Mouse (Mus musculus) cerebellum, postnatal 25 days (tissue): Measurements from ENCODE around the gene Glul.

ENCODE experiments used
- DNase-seq, 2 experiments: peaks; one replicate each; pipeline ENCODE4 v3.0.0; 2021; ENCODE audit warnings: mixed read lengths in 2 of 2

Glul gene

GRCm38 (mm10) chr1:153909963-153910291, 10.2 kb downstream of the Glul start:
- no peak for DNase-seq

DNA sequence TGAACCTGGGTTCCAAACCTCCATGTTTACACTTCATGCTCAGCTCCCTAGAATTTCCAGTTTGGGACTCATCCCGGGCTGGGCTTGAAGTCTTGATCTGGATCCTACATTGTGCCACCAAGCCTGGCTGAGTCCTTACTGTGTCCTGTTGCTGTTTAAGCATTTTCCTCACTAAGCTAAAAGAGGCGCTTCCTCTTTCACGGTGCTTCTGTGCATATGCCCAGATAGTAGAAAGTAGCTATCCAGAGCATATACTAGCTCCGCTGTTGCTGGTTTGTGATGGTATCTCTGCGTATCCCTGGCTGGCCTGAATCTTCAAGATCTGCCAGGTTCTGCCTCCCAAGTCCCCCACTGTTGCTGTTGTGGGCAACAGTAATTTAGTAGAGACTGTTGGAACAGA, 10.7 kb downstream of the Glul start:
- no peak for DNase-seq

- DNase-seq = no peak
Measured at GRCm38 (mm10) chr1:153911276-153911795, 11.6 kb downstream of the Glul start.

DNA sequence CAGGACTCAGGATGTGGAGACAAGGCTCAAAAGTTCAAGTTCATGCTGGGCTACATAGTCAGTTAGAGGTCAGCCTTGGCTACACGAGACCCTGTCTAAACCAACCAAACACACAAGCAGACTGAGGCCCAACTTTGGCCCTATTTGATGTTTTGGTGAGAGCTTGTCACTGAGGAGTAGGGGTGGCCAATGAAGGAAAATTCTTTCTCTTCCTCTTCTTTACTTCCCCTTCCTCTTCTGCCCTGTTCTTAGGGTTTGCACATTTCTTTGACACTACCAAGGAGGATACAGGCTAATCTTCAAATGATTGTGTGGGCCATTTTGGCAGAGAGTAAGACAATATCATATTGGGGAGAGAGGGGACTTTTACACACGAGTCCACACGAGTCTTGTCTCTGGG, 14.1 kb downstream of the Glul start:
- no peak for DNase-seq

GRCm38 (mm10) chr1:153918521-153919206, 18.9 kb downstream of the Glul start:
- no peak for DNase-seq

DNA sequence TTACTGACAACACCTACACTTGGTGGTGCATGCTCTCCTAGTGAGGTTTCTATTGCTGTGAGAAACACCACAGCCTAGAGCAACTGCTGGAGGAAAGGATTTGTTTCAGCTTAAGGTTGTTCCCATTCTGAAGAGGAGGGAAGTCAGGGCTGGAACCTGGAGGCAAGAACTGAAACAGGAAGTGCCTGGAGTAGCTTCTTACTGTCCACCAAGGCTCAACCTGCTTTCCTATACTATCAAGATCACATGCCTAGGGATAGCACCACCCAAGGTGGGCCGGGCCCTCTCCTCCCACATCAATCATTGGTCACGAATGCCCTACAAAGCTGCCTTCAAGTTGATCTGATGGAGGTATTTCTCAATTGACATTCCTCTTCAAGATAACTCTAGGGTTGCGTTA, 21.9 kb downstream of the Glul start:
- DNase-seq = no peak

DNA sequence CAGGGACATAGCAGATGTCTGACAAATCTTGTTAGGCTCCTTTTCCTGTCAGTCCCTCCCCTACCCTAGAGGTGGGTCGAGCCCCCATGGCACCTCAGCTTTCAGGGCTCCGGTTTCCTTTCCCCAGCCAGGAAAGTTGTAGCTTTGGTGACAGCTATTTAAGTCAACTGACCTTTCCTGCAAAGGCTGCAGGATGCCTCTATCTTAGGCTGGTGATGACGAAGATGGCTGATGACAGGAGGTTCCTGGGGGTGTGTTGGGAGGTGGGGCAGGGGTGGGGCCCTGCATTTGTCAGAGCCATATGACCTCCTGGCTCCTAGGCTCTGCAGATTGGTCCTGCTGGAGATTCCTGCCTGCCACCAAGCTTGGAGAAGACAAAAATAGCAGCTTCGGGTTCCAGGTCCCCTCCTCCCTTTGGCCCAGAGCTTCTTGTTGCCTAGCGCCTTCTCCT, 22.9 kb downstream of the Glul start:
- no peak for DNase-seq

DNA sequence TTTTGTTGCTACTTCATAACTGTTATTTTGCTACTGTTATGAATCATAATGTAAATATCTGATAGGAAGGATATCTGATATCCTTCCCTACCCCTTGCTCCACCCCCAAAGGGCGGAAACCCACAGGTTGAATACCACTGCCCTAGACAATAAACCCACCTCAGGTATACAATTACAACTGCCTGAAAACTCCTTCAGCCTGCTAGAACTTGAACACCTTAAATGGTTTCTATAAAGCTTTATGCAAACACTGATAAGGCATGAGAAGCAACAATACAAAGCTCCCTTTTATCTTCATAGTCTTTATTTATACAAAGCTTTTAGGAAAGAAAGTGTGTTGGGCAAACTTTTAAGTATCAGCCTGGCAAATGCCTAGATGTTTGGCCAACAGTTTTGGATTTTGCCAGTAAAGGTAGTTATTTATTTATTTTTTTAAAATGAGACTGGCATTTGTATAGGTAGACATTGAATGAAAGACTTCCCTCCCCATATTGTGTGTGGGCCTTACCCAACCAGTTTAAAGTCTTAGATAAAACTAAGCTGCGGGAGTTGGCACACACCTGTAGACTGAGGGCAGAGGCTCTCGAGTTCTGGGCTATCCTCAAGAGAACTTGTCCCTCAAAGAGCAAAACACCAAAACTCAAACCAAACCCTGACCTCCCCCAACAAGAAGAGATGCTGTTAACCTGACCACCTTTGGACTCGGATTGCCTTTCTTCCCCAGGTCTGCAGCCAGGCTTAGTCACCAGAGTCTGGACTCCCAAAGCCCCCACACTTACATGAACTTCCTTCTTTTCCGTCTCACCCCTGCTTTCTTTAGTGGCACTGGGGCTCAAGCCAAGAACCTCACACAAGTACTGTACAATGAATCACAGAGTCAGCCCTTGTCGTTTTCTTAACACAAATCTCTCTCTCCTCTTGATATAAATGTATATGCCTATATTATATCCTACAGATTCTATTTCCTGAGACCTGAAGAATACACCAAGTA, 24.9 kb downstream of the Glul start:
- no peak for DNase-seq

DNA sequence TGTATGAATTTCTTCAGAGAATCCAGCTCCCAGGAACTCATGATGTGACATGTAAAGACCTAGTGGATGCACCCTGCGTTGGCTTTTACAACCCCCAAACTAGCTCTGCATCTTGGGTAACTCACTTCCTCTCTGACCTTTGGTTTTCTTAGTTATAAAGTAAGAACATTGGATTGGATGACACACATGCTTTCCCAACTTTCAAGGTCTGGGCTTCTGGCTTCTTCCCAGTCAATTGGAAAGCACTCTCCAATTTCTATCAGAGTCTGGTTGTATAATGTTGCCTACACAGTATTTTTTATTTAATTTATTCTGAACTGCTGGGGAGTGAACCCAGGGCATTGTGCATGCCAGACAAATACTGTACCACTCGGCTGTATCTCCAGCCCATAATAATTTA, 30.7 kb downstream of the Glul start:
- no peak for DNase-seq

- no peak for DNase-seq
Measured at GRCm38 (mm10) chr1:153933772-153934171, 34.0 kb downstream of the Glul start.

DNA sequence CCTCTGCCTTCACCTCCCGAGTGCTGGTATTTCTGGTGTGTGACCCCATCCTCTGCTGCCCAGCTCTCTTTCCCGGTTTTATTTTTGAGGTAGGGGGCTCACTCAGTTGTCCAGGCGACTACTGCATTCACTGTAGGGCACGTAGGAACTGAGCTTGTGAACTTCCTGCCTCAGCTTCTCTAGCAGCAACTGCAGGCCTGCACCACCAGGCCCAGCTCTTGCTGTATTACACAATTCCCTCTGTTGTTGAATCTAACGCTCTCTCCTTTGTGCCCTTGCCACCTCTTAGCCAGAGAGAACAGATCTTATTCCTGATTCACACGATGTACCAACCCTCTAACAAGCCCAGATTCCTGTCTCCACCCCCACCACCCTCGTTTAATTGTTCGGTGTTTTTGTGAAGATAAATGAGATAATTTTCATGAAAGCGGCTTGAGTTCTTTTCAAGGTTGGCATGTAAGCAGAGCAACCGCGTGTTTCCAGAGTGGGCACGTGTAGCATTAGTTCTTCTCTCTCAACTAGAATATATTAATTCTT, 36.2 kb downstream of the Glul start:
- DNase-seq = no peak

- DNase-seq = no peak
Measured at GRCm38 (mm10) chr1:153937025-153937424, 37.3 kb downstream of the Glul start.

DNA sequence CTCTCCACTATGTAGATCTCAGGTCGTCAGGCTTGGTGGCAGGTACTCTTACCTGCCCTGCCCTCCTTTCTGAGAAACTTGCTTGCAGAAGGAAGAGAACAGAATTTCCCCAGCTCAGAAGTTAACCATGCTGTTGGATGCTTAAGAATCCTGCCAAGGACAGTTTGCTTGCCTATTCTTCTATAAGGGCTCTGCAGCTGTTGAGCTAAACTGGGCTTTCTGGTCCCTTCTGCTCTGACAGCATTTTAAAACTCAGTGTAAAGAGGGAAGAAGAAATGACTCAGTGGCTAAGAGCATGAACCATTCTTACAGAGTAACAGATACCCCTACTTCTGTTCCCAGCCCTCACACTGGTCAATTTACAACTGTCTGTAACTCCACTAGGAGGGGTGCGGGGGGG, 41.2 kb downstream of the Glul start:
- DNase-seq = no peak

GRCm38 (mm10) chr1:153945181-153945580, 45.4 kb downstream of the Glul start:
- no peak for DNase-seq

GRCm38 (mm10) chr1:153946971-153947370, 47.2 kb downstream of the Glul start:
- DNase-seq = no peak

DNA sequence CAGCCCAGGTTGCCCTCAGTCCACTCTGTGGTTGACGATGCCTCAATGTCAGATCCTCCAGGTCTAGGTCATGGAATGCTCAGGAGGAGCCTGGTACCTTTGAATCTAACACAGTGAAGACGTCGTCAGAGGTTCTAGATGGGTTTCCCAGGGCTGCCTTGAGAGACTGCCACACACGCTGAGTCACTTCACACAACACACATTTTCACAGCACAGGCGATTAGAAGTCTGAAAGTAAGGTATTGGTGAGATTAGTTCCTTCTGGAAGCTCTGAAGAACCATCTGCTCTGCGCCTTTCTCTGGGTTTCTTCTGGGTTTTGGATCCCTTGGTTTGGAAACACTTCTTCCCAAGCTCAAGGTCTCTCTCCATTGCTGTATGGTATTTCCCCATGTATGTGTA, 48.1 kb downstream of the Glul start:
- DNase-seq = no peak

DNA sequence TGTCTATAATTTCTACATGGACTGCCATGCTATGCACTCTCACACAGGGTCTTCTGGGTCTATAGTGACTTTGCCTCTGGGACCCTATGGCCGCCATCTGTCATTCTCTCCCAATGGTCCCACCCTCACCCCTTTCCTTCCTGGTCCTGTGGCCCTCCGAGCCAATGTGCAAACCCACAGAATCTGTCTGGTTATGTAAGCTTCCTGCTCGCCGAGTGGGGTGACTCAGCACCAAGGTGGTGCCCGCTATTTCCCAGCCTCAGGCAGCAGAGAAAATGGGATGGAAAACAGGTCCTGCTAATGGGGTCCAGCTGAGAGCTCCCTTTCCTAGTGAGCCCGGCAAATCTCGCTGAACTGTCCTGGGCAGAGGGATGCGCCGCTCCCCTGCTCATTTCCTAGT, 53.5 kb downstream of the Glul start:
- DNase-seq = no peak

GRCm38 (mm10) chr1:153953797-153954196, 54.1 kb downstream of the Glul start:
- no peak for DNase-seq

DNA sequence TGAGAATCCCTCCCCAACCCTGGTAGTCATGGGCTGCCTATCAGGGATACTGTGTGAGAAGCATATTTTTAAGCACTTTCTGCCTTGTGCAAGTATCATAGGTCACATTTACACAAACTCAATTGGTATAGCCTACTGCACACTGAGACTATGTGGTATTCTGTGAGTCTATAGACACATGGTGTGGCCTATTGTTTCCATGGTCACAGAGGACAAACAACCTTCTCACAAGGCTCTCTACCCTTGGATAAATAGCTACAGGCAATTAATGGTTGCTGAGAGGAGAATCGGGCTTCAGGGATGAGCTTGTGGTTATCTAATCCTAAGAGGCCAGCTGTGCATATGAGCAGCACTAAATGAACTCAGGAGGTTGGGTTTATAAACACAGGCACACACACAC, 58.1 kb downstream of the Glul start:
- DNase-seq = no peak
